Mouse (Mus musculus) megakaryocyte-erythroid progenitor cell, adult 5-6 weeks (primary cell): ENCODE data around the gene St3gal2. TPM values are rescaled to one million over a fixed set of nuclear protein-coding genes. Genes with fewer than 3 reads are reported as not detected.
A peak's percentile ranks its signal among the peaks of the same experiment; 100 is the strongest.
"Not testable (repeated sequence)": the region's sequence is repeated elsewhere in the genome, so short reads cannot be mapped to it uniquely, and the experiment has no call there.

Source experiments
- ATAC-seq: replicated peaks from 2 replicates; pipeline ENCODE4 v1.8.0; 2016; ENCODE audit warnings: mild to moderate bottlenecking, inconsistent platforms; ENCODE audit not compliant: severe bottlenecking, poor library complexity, low FRiP score, low TSS enrichment
- total RNA-seq, 2 experiments: library from RNA; stranded (forward) in 1 of 2; stranded (reverse) in 1 of 2; fragments of 200-1000, 215-1000 nt in 1 of 2; fragments of >200 nt in 1 of 2; fragmentation: Nextera tagmentation in 1 of 2; gene quantifications; 2 replicates each; pipeline ENCODE4 v1.2.3; 2014 to 2017

The St3gal2 gene
- total RNA-seq, 2 experiments from 2014 or later, result 12.5 to 17.0 TPM

GRCm38 (mm10) chr8:110976532-110976931, 56.8 kb downstream of the St3gal2 start:
- ATAC-seq, result not testable (repeated sequence)

GRCm38 (mm10) chr8:110977987-110978386, 58.3 kb downstream of the St3gal2 start:
- not testable (repeated sequence) for ATAC-seq

GRCm38 (mm10) chr8:110981304-110981703, 61.6 kb downstream of the St3gal2 start:
- ATAC-seq, result no peak

GRCm38 (mm10) chr8:110987805-110988744, 68.4 kb downstream of the St3gal2 start:
- peak; percentile 97 for ATAC-seq

- no peak for ATAC-seq
Measured at GRCm38 (mm10) chr8:110990017-110990416, 70.3 kb downstream of the St3gal2 start.

GRCm38 (mm10) chr8:110996641-110997430, 77.1 kb downstream of the St3gal2 start:
- ATAC-seq, result peak; percentile 40; the same call in 1 of the 2 replicates

DNA sequence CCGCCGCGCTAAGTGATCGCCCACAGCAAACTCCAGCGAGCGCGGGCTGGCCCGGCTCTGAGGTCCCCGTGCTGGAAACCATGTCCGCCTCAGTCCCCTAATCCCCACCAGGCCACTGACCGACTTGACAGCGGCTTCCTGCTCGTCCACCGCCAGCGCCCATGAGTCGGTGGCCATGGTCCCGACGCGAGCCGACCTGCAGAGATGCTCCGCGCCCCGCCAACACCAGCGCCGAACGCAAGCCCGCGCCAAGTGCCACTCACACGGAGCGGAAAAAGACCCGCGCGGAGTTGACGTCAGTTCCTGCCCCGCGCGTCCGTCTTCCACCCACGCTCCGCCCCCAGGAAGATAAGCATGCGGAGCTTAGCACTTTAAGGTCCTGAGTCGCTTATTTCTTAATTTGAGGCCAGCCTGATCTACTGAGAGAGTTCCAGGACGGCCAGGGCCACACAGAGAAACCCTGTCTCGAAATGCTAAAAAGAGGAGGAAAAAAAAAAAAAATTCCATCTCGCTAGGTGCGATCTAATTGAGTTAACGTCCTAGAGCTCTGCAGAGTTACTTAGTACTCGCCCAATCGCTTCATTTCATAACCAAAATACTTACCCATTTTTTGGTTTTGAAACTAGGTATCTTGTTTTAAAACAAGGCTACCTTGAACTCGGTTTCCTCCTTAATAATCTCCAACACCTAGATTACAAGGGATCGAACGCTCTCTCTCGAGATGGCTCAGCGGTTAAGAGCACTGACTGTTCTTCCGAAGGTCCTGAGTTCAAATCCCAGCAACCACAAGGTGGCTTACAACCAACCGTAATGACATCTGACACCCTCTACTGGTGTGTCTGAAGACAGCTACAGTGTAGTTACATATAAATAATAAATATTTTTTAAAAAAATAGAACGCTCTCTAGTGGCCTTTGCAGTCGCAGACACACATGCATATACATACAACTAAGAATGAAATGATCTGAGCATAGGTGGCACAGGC, 78.1 kb downstream of the St3gal2 start, which contains the start of gene Ddx19a:
TSS of gene Ddx19a (minus strand) at position 254 of the 985 bp plus-strand sequence.
- peak; percentile 96 for ATAC-seq

DNA sequence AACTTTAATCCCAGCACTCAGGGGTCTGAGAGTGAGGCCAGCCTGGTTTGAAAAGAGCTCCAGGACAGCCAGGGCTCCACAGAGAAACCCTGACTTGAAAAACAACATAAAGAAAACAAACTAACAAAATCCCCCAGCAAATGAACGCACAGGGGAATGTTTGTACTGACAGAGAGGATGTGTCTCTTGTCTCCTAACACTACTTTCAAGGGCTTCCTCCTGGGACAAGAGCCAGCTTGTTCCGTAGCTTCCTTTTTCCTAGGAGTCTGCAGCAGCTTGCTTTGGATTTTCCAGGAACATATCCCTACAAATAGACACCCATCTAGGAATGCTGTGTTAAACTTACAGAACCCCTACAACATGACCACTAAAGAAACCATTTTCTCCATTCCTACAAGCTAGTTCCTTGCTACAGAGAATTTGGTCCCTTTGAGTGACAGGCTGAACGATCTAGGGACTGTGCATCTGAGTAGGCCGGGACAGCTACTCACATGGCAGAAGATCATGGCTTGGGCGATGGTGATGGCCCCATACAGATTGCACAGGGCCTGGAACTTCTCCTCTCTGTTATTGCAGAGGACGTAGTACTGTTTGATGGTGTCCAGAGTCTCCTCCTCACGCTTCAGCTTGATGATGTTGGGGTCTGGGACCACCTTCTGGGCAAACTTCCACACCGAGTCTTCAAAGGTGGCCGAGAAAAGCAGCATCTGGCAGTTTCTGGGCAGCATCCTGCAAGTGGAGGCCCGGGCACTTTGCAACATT, 90.7 kb downstream of the St3gal2 start:
- not testable (repeated sequence) for ATAC-seq

Other genes with a start within 250 kb of the St3gal2 start
- 0.54 TPM in 1 of 2 replicates, not detected in the other for gene Mtss1l, start 198.4 kb upstream of the St3gal2 start, total RNA-seq (2014; fragmentation: Nextera tagmentation)
- 0.52 and 0.53 TPM in 2 replicates for gene Mtss1l, start 198.4 kb upstream of the St3gal2 start, total RNA-seq (2017)
- gene Il34, start 114.0 kb upstream of the St3gal2 start, total RNA-seq (2014; fragmentation: Nextera tagmentation), result not detected in 2 replicates
- not detected in 2 replicates for gene Il34, start 114.0 kb upstream of the St3gal2 start, total RNA-seq (2017)
- 37.0 and 48.7 TPM in 2 replicates for gene Cog4, start 73.3 kb upstream of the St3gal2 start, total RNA-seq (2014; fragmentation: Nextera tagmentation)
- gene Cog4, start 73.3 kb upstream of the St3gal2 start, total RNA-seq (2017), result 20.6 and 26.1 TPM in 2 replicates
- gene Sf3b3, start 73.1 kb upstream of the St3gal2 start, total RNA-seq (2014; fragmentation: Nextera tagmentation), result 171 and 229 TPM in 2 replicates
- 212 and 223 TPM in 2 replicates for gene Sf3b3, start 73.1 kb upstream of the St3gal2 start, total RNA-seq (2017)
- 5.1 and 10.8 TPM in 2 replicates for gene Fuk, start 17.4 kb upstream of the St3gal2 start, total RNA-seq (2014; fragmentation: Nextera tagmentation)
- 2.1 and 2.9 TPM in 2 replicates for gene Fuk, start 17.4 kb upstream of the St3gal2 start, total RNA-seq (2017)
- 81.6 and 89.6 TPM in 2 replicates for gene Ddx19a, start 77.9 kb downstream of the St3gal2 start, total RNA-seq (2014; fragmentation: Nextera tagmentation)
- gene Ddx19a, start 77.9 kb downstream of the St3gal2 start, total RNA-seq (2017), result 55.9 and 74.1 TPM in 2 replicates
- gene Ddx19b, start 111.8 kb downstream of the St3gal2 start, total RNA-seq (2014; fragmentation: Nextera tagmentation), result 7.0 and 8.3 TPM in 2 replicates
- 10.9 and 15.5 TPM in 2 replicates for gene Ddx19b, start 111.8 kb downstream of the St3gal2 start, total RNA-seq (2017)
- 49.3 and 51.4 TPM in 2 replicates for gene Aars, start 113.2 kb downstream of the St3gal2 start, total RNA-seq (2014; fragmentation: Nextera tagmentation)
- 55.4 and 73.2 TPM in 2 replicates for gene Aars, start 113.2 kb downstream of the St3gal2 start, total RNA-seq (2017)
- gene Exosc6, start 136.4 kb downstream of the St3gal2 start, total RNA-seq (2014; fragmentation: Nextera tagmentation), result 7.6 and 11.2 TPM in 2 replicates
- gene Exosc6, start 136.4 kb downstream of the St3gal2 start, total RNA-seq (2017), result 24.2 and 30.5 TPM in 2 replicates
- gene Clec18a, start 172.5 kb downstream of the St3gal2 start, total RNA-seq (2014; fragmentation: Nextera tagmentation), result not detected in 2 replicates
- not detected in 2 replicates for gene Clec18a, start 172.5 kb downstream of the St3gal2 start, total RNA-seq (2017)
- 11.4 and 12.2 TPM in 2 replicates for gene Pdpr, start 174.7 kb downstream of the St3gal2 start, total RNA-seq (2014; fragmentation: Nextera tagmentation)
- 13.9 and 18.6 TPM in 2 replicates for gene Pdpr, start 174.7 kb downstream of the St3gal2 start, total RNA-seq (2017)